Mouse (Mus musculus): ENCODE results near the gene Nol3. TPM values are rescaled to one million over a fixed set of nuclear protein-coding genes. Genes with fewer than 3 reads are reported as not detected.
A peak's percentile ranks its signal among the peaks of the same experiment; 100 is the strongest.

Nol3 gene
- polyA plus RNA-seq, 1 experiment, result 0.94 TPM

DNA sequence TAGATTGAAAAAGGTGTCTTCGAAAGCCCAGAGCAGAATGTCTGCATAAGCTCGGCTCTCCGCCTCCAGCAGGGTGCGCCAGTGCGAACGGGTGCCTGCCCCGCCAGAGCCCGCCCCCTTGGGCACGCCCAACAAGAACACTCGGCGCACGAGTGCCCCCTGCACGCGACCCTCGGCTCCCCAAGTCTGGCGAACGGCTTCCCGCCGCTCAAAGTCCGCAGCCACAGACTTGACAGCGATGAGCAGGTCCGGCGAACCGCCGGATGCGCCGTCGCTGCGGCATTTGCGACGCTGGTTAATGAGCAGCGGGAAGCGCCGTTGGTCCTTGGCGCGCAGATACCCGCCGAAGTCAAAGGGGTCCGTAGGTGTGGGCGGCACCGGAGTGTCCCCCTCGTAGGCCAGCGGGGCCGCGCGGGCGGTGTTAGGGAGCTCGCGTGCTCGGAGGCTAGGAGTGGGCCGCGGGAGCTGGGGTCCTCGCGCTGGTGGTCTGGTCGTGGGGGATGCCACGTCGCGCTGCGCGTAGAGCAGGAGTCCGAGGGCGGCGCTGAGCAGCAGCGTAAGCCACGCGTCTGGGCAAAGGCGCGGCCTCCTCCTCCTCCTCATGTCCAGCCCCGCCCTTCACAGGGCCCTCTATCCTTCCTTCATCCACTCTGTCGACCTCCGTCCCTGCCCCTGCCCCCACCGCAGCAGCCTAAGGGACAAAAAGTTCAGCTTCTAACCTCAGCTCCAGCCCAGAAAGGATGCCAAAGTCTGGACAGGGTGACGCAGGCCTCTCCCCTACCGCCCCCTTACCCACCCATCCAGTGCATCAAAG lies 21.6 kb upstream of the Nol3 start:
- H3K4me1 ChIP-seq (ENCODE audit: control insufficient read depth, insufficient read depth, low read length), result no peaks in the 10 kb centered on the region
- H3K27me3 ChIP-seq (ENCODE audit: control insufficient read depth, insufficient read depth, low read length, poor library complexity, severe bottlenecking), result no peaks in the 10 kb centered on the region
- TF ChIP-seq POLR2A (IDR thresholded peaks at IDR 0.05; ENCODE audit: insufficient read depth, low read length) (no peak), CTCF (IDR thresholded peaks at IDR 0.05; ENCODE audit: low read depth, low read length) (peak; percentile 90), EP300 (IDR thresholded peaks at IDR 0.05; ENCODE audit: insufficient read depth, low read depth, low read length) (0 out of 2 replicates have a peak, but pooled peaks have one; percentile 25)
- no peaks in the 10 kb centered on the region for H3K9me3 ChIP-seq (replicated peaks; ENCODE audit: control insufficient read depth, insufficient read depth, low read length, poor library complexity, severe bottlenecking)
- H3K36me3 ChIP-seq (ENCODE audit: control insufficient read depth, insufficient read depth, low read length, poor library complexity, severe bottlenecking), result peaks cover 27% of the 10 kb centered on the region
- no peak overlapping the region for H3K27ac ChIP-seq (ENCODE audit: insufficient read depth, low read length)
- H3K9ac ChIP-seq (ENCODE audit: low read depth, poor library complexity, severe bottlenecking), result peak overlapping the region; percentile 59
- peak overlapping the region; percentile 56 for H3K4me3 ChIP-seq (ENCODE audit: low read depth, low read length)

DNA sequence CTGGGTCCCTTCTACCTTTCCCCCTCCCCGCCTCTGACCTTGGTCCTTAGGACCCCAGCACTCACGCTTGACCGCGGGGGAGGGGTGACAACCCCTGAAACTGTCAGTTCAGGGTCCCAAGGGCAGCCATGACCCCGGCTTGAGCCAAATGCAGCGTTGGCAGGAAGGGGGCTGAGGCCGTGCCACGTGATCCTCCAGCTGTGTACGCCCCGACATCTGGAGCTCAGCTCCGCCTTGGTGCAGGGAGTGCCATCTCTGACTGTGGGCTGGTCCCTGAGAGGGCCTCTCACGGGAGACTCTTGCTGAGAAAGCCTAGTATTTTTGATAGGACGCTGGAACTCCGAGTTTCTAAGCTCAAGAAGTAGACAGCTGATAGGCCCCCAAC lies 21.0 kb upstream of the Nol3 start, which contains the start of gene B3gnt9:
Gene B3gnt9 (minus strand): TSS at position 188 of the 385 bp plus-strand sequence.
- H3K4me1 ChIP-seq (ENCODE audit: control insufficient read depth, insufficient read depth, low read length), result no peaks in the 10 kb centered on the region
- peaks cover 23% of the 10 kb centered on the region for H3K36me3 ChIP-seq (ENCODE audit: control insufficient read depth, insufficient read depth, low read length, poor library complexity, severe bottlenecking)
- TF ChIP-seq CTCF (IDR thresholded peaks at IDR 0.05; ENCODE audit: low read depth, low read length), result no peak
- no peak for TF ChIP-seq POLR2A (IDR thresholded peaks at IDR 0.05; ENCODE audit: insufficient read depth, low read length)
- no peak for TF ChIP-seq EP300 (IDR thresholded peaks at IDR 0.05; ENCODE audit: insufficient read depth, low read depth, low read length)
- H3K9ac ChIP-seq (ENCODE audit: low read depth, poor library complexity, severe bottlenecking), result peak within 1 kb of the TSS; percentile 59
- no peaks in the 10 kb centered on the region for H3K9me3 ChIP-seq (replicated peaks; ENCODE audit: control insufficient read depth, insufficient read depth, low read length, poor library complexity, severe bottlenecking)
- H3K4me3 ChIP-seq (ENCODE audit: low read depth, low read length), result peak within 1 kb of the TSS; percentile 56
- no peak within 1 kb of the TSS for H3K27ac ChIP-seq (ENCODE audit: insufficient read depth, low read length)
- H3K27me3 ChIP-seq (ENCODE audit: control insufficient read depth, insufficient read depth, low read length, poor library complexity, severe bottlenecking), result no peaks in the 10 kb centered on the region

DNA sequence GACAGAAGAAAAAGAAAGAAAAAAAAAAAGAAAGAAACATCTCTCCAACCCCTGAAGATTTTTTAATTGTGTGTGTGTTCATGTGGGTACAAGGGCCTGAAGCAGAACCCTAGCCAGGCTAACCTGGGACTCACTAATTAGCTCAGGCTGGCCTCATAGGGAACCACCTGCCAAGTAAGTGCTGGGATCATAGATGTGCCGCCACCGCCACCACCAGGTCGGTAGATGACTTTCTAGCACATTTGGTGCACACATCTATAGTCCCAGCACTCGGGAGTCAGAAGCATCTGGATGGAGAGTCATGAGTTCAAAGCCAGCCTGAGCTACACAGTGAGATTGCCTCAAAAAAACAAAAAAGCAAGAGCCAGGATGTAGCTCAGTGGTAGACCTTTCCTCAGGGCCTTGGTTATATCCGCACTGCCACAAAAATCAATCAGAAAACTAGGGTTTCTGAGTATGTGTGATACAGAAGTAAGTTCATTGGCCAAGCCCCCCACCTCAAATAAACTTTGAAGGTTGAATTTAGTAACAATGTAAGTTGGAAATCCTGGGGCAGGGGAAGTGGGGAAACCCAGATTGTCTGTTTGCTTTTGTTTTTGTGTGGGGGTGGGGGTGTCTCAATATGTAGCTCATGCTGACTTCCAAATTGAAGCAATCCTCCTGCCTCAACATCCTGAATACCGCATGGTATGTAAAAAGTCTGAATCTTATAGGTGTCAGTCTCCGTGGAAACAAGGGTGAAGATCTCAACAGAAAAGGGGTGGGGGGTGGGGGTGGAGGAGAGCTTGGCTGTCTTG lies 18.4 kb upstream of the Nol3 start:
- Histone ChIP-seq H3K4me3 (ENCODE audit: low read depth, low read length) (no peak overlapping the region), H3K27me3 (ENCODE audit: control insufficient read depth, insufficient read depth, low read length, poor library complexity, severe bottlenecking) (no peaks in the 10 kb centered on the region), H3K27ac (ENCODE audit: insufficient read depth, low read length) (no peak overlapping the region), H3K9ac (ENCODE audit: low read depth, poor library complexity, severe bottlenecking) (no peak overlapping the region), H3K4me1 (ENCODE audit: control insufficient read depth, insufficient read depth, low read length) (no peaks in the 10 kb centered on the region), H3K9me3 (replicated peaks; ENCODE audit: control insufficient read depth, insufficient read depth, low read length, poor library complexity, severe bottlenecking) (no peaks in the 10 kb centered on the region), H3K36me3 (ENCODE audit: control insufficient read depth, insufficient read depth, low read length, poor library complexity, severe bottlenecking) (peaks cover 4% of the 10 kb centered on the region; the same call in 1 of the 2 replicates)
- TF ChIP-seq EP300 (IDR thresholded peaks at IDR 0.05; ENCODE audit: insufficient read depth, low read depth, low read length) (no peak), POLR2A (IDR thresholded peaks at IDR 0.05; ENCODE audit: insufficient read depth, low read length) (no peak), CTCF (IDR thresholded peaks at IDR 0.05; ENCODE audit: low read depth, low read length) (peak; percentile 46)

DNA sequence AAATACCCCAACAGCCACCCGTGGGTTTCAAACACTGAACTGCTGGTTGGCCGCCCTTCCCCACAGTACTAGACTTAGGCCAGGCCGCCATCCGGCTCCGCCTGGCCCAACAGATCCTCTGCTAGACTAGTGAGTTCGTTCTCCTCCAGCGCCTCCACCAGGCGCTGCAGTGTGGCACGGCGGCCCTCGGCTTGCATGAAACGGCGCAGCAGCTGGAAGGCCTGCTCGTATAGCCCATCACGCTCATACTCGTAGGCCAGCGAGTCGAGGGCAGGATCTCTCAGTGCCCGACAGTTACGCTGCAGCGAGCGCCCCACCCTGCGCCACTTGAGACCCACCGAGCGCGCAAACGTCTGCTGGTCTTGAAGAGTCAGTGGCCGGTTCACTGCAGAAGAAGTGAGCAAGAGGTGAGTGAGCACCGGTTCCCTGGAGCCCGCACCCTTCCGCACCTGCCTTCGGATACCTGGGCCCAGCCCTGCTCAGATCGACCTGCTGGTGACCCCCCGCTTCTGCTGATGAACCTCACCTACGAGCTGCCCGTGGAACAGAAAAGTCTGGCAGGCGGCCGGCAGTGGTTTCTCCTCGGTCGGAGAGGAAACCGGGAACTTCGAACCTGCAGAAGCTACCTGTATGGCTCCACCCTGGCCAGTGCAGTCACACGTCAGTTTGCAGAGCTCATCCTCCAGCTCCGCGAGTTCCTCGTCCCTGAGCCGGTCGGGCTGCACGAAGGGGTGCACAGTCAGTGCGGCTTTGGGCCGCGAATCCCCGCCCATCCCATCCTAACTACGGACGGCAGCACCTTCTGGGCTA lies 16.8 kb upstream of the Nol3 start:
- H3K27ac ChIP-seq (ENCODE audit: insufficient read depth, low read length), result no peak overlapping the region

DNA sequence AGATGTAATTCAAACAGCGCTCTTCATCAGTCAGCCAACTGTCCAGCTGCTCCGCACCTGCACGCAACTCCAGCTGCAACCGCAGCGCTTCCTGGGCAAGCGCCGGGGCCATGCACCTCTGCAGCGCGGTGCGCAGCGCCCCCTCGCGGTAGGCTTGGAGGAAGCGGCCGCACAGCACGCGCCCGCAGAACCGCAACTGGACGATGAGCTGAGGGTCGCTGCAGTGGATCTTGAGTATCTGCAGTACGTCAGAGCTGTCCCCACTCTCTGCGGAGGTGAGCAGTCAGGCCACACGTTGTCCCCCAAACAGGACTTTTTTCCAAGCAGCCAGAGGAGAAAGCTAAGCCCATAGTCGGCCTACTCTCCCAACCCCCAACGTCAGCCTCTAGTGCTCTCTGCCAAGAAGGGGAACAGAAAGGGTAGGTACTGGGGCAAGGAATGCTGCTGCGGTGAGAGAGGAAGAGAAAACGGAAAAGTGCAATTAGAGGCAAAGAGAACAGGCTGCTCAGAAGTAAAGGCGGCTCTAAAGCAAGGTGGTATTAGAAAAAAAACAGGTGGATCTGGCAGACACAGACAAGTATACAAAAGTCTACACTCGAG lies 16.1 kb upstream of the Nol3 start:
- Histone ChIP-seq H3K9ac (ENCODE audit: low read depth, poor library complexity, severe bottlenecking) (peak overlapping the region; percentile 32), H3K27ac (ENCODE audit: insufficient read depth, low read length) (no peak overlapping the region), H3K27me3 (ENCODE audit: control insufficient read depth, insufficient read depth, low read length, poor library complexity, severe bottlenecking) (no peaks in the 10 kb centered on the region), H3K4me3 (ENCODE audit: low read depth, low read length) (peak overlapping the region; percentile 65), H3K36me3 (ENCODE audit: control insufficient read depth, insufficient read depth, low read length, poor library complexity, severe bottlenecking) (no peaks in the 10 kb centered on the region), H3K9me3 (replicated peaks; ENCODE audit: control insufficient read depth, insufficient read depth, low read length, poor library complexity, severe bottlenecking) (no peaks in the 10 kb centered on the region), H3K4me1 (ENCODE audit: control insufficient read depth, insufficient read depth, low read length) (no peaks in the 10 kb centered on the region)
- TF ChIP-seq EP300 (IDR thresholded peaks at IDR 0.05; ENCODE audit: insufficient read depth, low read depth, low read length) (0 out of 2 replicates have a peak, but pooled peaks have one; percentile 51), CTCF (IDR thresholded peaks at IDR 0.05; ENCODE audit: low read depth, low read length) (peak; percentile 96), POLR2A (IDR thresholded peaks at IDR 0.05; ENCODE audit: insufficient read depth, low read length) (no peak)

More for the DNA sequence above, 16.8 kb upstream of the Nol3 start:
- Histone ChIP-seq H3K9ac (ENCODE audit: low read depth, poor library complexity, severe bottlenecking) (peak overlapping the region; percentile 32), H3K27me3 (ENCODE audit: control insufficient read depth, insufficient read depth, low read length, poor library complexity, severe bottlenecking) (no peaks in the 10 kb centered on the region), H3K9me3 (replicated peaks; ENCODE audit: control insufficient read depth, insufficient read depth, low read length, poor library complexity, severe bottlenecking) (no peaks in the 10 kb centered on the region), H3K4me3 (ENCODE audit: low read depth, low read length) (peak overlapping the region; percentile 65), H3K36me3 (ENCODE audit: control insufficient read depth, insufficient read depth, low read length, poor library complexity, severe bottlenecking) (no peaks in the 10 kb centered on the region), H3K4me1 (ENCODE audit: control insufficient read depth, insufficient read depth, low read length) (no peaks in the 10 kb centered on the region)
- TF ChIP-seq EP300 (IDR thresholded peaks at IDR 0.05; ENCODE audit: insufficient read depth, low read depth, low read length), result no peak; the same call in 1 of the 2 replicates
- peak; percentile 33 for TF ChIP-seq CTCF (IDR thresholded peaks at IDR 0.05; ENCODE audit: low read depth, low read length)
- TF ChIP-seq POLR2A (IDR thresholded peaks at IDR 0.05; ENCODE audit: insufficient read depth, low read length), result no peak

Measured in ES-Bruce4 (cell line).